ENCODE assay signal across 16 mouse cellular contexts in the genomic region with DNA sequence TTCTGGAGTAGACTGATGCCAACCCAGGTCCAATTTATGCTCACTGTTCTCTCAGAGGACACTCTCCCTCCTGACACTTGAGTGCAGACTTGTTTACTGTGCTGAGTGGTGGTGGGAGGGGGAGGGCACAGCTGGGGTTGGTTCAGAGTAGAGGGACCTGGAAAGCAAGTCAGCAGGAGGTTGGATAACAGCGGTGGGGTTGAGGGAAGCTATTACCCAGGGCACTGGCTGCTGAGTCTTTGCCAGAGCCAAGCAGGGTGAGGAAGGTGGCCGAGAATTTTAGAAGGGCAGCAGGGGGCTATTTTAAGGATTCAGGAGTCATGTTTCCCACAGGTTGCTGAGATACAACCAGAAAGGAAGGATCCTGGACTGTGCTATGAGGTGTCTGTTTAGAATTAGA.
"Had no signal": no experiment of that assay in that cellular context is flagged by ENCODE, and none has a peak within 500 bp of the region (broad histone marks: within the 10 kb centered on the region; RNA-seq: fewer than 3 reads in every experiment).

No protein-coding gene starts in this region.

- H3K27me3 ChIP-seq: kidney, embryonic 15.5 days; limb, embryonic 15.5 days; midbrain, embryonic 15.5 days; stomach, embryonic 15.5 days had no signal

- H3K9ac ChIP-seq: kidney, embryonic 15.5 days; limb, embryonic 15.5 days; liver, embryonic 14.5 days; liver, postnatal 0 days; lung, embryonic 14.5 days; midbrain, embryonic 15.5 days; stomach, embryonic 15.5 days had no signal

- H3K27ac ChIP-seq: kidney, embryonic 15.5 days; limb, embryonic 15.5 days; liver, embryonic 14.5 days; midbrain, embryonic 10.5 days; midbrain, embryonic 15.5 days; stomach, embryonic 15.5 days had no signal

- H3K4me3 ChIP-seq: kidney, embryonic 15.5 days; limb, embryonic 15.5 days; megakaryocyte, embryonic 14.5 days; midbrain, embryonic 10.5 days; midbrain, embryonic 15.5 days; stomach, embryonic 15.5 days had no signal

- ATAC-seq: liver, postnatal 0 days; lung, postnatal 0 days; midbrain, embryonic 15.5 days had no signal

- H3K4me1 ChIP-seq: kidney, embryonic 15.5 days; limb, embryonic 15.5 days; megakaryocyte, embryonic 14.5 days; midbrain, embryonic 10.5 days; midbrain, embryonic 15.5 days; stomach, embryonic 15.5 days had no signal

- H3K4me2 ChIP-seq: kidney, embryonic 15.5 days; limb, embryonic 15.5 days; liver, embryonic 11.5 days; lung, embryonic 14.5 days; midbrain, embryonic 15.5 days; stomach, embryonic 15.5 days had no signal

- H3K36me3 ChIP-seq: kidney, embryonic 15.5 days; limb, embryonic 15.5 days; midbrain, embryonic 10.5 days; midbrain, embryonic 15.5 days; stomach, embryonic 15.5 days had no signal

- H3K9me3 ChIP-seq: kidney, embryonic 15.5 days; limb, embryonic 15.5 days; megakaryocyte, embryonic 14.5 days; midbrain, embryonic 15.5 days; stomach, embryonic 15.5 days had no signal

- DNase-seq: kidney, adult 11 months; kidney, adult 8-10 months; kidney, postnatal 10 days; kidney, postnatal 36 days; liver, postnatal 0 days; lung, embryonic 14.5 days; thymus, postnatal 25 days had no signal
